Mouse (Mus musculus): Measurements from ENCODE around the gene 0610030E20Rik.

The 0610030E20Rik gene

GRCm38 (mm10) chr6:72367460-72367974, 20.4 kb downstream of the 0610030E20Rik start:
- in situ Hi-C loops (cut with MboI, MseI), result no loop called here

- in situ Hi-C loops (cut with MboI, MseI), result no loop called here
Measured at GRCm38 (mm10) chr6:72369557-72369956, 22.4 kb downstream of the 0610030E20Rik start.

GRCm38 (mm10) chr6:72370091-72370490, 23.0 kb downstream of the 0610030E20Rik start:
- in situ Hi-C loops (cut with MboI, MseI), result no loop called here

- in situ Hi-C loops (cut with MboI, MseI), result no loop called here
Measured at GRCm38 (mm10) chr6:72371147-72371546, 24.0 kb downstream of the 0610030E20Rik start.

- in situ Hi-C loops (cut with MboI, MseI), result no loop called here
Measured at GRCm38 (mm10) chr6:72371571-72371970, 24.5 kb downstream of the 0610030E20Rik start.

- in situ Hi-C loops (cut with MboI, MseI), result no loop called here
Measured at GRCm38 (mm10) chr6:72373184-72373583, 26.1 kb downstream of the 0610030E20Rik start.

GRCm38 (mm10) chr6:72374206-72374605, 27.1 kb downstream of the 0610030E20Rik start:
- in situ Hi-C loops (cut with MboI, MseI), result no loop called here

- in situ Hi-C loops (cut with MboI, MseI), result no loop called here
Measured at GRCm38 (mm10) chr6:72374820-72375563, 27.9 kb downstream of the 0610030E20Rik start.

- in situ Hi-C loops (cut with MboI, MseI), result no loop called here
Measured at GRCm38 (mm10) chr6:72378510-72379234, 31.6 kb downstream of the 0610030E20Rik start.

- in situ Hi-C loops (cut with MboI, MseI), result no loop called here
Measured at GRCm38 (mm10) chr6:72379377-72380130, 32.4 kb downstream of the 0610030E20Rik start.

GRCm38 (mm10) chr6:72380131-72380770, 33.1 kb downstream of the 0610030E20Rik start, which contains the start of gene Vamp5:
Vamp5 (minus strand) TSS chr6:72380468.
- in situ Hi-C loops (cut with MboI, MseI), result no loop called here

GRCm38 (mm10) chr6:72382494-72382893, 35.4 kb downstream of the 0610030E20Rik start:
- in situ Hi-C loops (cut with MboI, MseI), result no loop called here

- in situ Hi-C loops (cut with MboI, MseI), result no loop called here
Measured at GRCm38 (mm10) chr6:72383142-72383820, 36.2 kb downstream of the 0610030E20Rik start.

- in situ Hi-C loops (cut with MboI, MseI), result no loop called here
Measured at GRCm38 (mm10) chr6:72383952-72384351, 36.8 kb downstream of the 0610030E20Rik start.

- in situ Hi-C loops (cut with MboI, MseI), result no loop called here
Measured at GRCm38 (mm10) chr6:72385258-72385657, 38.1 kb downstream of the 0610030E20Rik start.

- in situ Hi-C loops (cut with MboI, MseI), result no loop called here
Measured at GRCm38 (mm10) chr6:72386561-72386960, 39.4 kb downstream of the 0610030E20Rik start.

GRCm38 (mm10) chr6:72387816-72388215, 40.7 kb downstream of the 0610030E20Rik start:
- in situ Hi-C loops (cut with MboI, MseI), result no loop called here

GRCm38 (mm10) chr6:72388266-72388665, 41.1 kb downstream of the 0610030E20Rik start:
- in situ Hi-C loops (cut with MboI, MseI), result no loop called here

GRCm38 (mm10) chr6:72388791-72389329, 41.7 kb downstream of the 0610030E20Rik start:
- in situ Hi-C loops (cut with MboI, MseI), result no loop called here

GRCm38 (mm10) chr6:72389471-72389940, 42.4 kb downstream of the 0610030E20Rik start:
- in situ Hi-C loops (cut with MboI, MseI), result no loop called here
